Mouse (Mus musculus) T-helper 1 cell (primary cell): ENCODE measurements around the gene Vps13c.

Experiments
- in situ Hi-C: fragments of 300-600 bp; cut with MboI, MseI; formaldehyde crosslinking; loops from one replicate; pipeline ENCODE4 v1.15.1; 2025; ENCODE audit warnings: high pct_unique_total_duplicates

Vps13c gene

DNA sequence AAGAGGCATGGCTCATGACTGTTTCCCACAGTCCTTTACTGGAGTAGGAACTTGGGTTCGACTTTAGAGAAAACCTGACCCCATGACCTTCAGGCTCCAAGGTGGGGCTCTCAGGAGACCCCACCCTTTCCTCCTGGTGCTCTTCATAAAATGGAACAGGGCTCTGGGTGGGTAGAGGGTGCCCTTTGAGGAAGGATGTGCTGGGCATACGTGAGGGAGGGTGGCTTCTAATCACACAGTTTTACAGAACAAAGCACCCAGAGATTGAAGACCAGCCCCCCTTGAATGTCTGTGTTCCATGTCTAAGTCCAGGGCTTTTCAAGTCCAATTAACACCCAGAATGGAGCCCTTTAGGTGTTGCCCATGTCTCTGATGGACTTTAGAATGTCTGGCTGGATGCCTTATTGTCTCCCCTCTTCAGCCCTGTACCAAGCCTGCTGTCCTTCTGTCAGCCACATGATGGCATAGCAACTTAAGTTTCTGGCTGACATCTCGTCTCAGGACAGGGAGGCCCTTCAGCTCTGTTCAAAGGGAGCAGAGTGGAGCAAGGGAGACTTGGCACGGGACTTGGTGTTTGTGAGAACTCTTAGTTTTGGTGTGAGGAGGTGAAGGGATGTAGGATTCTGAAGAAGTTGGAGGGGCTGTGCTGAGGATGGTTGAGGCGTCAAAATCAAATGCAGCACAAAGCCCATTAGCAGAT is 176.2 kb downstream of the Vps13c start:
- in situ Hi-C loops = no loop called here

GRCm38 (mm10) chr9:68020776-68021365 is 180.7 kb downstream of the Vps13c start:
- in situ Hi-C loops = loop anchor here (10.0 kb wide), 1 partner anchor 496 kb away; no protein-coding TSS in a partner anchor

DNA sequence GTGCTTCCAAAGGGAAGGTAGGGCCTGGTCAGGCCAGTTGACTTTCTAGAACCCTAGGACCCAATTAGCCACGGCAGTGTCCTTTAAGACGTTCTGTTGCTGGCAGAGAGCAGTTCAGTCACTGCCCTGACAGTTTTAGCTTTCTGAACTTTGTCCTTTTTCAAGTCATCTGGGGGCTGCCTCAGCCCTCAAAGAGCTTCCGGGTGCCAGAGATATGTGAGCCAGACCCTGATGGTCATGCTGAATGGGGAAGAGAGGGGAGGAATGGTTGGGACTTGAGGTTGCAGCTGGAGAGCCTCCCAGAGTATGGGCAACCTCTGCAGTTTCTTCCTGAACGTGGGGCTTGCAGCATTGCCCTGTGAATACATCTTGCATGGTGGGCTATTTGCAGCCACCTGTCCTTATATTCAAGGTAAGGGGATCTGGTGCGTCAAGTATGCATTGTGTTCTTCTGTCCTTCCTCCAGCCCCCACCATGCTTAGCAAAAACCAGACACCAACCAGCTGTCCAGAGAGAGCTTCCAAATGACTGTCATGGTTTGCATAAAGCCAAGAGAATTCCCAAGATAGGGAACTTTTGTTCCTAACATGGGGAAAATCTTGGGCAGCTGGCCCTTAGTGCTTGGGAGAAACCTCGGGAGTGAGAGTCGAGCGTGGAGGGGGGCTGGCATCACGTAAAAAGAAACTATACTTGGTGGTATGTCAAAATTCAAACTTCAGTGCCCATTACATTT is 182.3 kb downstream of the Vps13c start:
- in situ Hi-C loops = loop anchor here (10.0 kb wide), 1 partner anchor 498 kb away; no protein-coding TSS in a partner anchor

DNA sequence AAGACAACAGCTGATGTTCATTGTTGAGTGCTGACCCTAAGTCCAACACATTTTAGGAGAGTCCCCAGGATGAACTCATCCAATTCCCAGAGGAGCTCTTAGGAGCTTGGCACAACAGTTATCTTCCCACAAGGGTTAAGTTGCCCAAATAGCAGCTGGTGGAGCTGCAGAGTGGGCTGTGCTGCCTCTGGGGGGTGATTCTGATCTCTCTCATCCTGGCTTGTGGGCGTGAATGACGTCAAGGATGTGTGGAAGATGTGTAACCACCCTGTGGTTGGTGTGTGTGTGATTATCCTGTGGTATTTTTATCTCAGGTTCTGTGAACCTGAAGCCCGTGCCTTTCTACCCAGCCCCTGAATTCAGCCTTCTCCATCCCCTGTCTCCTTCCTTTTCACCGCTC is 188.4 kb downstream of the Vps13c start:
- in situ Hi-C loops = loop anchor here (10.0 kb wide), 1 partner anchor 504 kb away; no protein-coding TSS in a partner anchor

- in situ Hi-C loops = no loop called here
Observed at GRCm38 (mm10) chr9:68033771-68034170, 193.6 kb downstream of the Vps13c start.
